Mouse (Mus musculus): ENCODE results near the gene Olfr414. TPM values are rescaled to one million over a fixed set of nuclear protein-coding genes. Genes with fewer than 3 reads are reported as not detected.

Olfr414 gene
- polyA plus RNA-seq, 1 experiment from 2014 or later: not detected

GRCm38 (mm10) chr1:174465385-174465784 is 41.5 kb downstream of the Olfr414 start:
- no peak for ATAC-seq (ENCODE audit: low FRiP score)
- Histone ChIP-seq H3K36me3 (ENCODE audit: control insufficient read depth, insufficient read depth, low read length) (no peaks in the 10 kb centered on the region), H3K27ac (ENCODE audit: low read depth, low read length) (no peak overlapping the region), H3K4me3 (ENCODE audit: low read depth, low read length) (no peak overlapping the region), H3K4me2 (replicated peaks; ENCODE audit: low read depth, low read length) (no peak overlapping the region), H3K4me1 (replicated peaks; ENCODE audit: control insufficient read depth, insufficient read depth, low read length) (no peaks in the 10 kb centered on the region), H3K27me3 (ENCODE audit: control insufficient read depth, insufficient read depth, low read length) (no peaks in the 10 kb centered on the region), H3K9me3 (ENCODE audit: control insufficient read depth, low read length) (no peaks in the 10 kb centered on the region), H3K9ac (ENCODE audit: low read depth, low read length) (no peak overlapping the region)
- no peak for DNase-seq (ENCODE audit: low spot score)
- WGBS: 89% methylated on average over 3 of the region's 3 CpGs

GRCm38 (mm10) chr1:174466240-174466639 is 42.4 kb downstream of the Olfr414 start:
- no peaks in the 10 kb centered on the region for H3K27me3 ChIP-seq (ENCODE audit: control insufficient read depth, insufficient read depth, low read length)
- WGBS: 35% methylated on average over 2 of the region's 2 CpGs
- ATAC-seq (ENCODE audit: low FRiP score) (no peak), DNase-seq (ENCODE audit: low spot score) (peak; percentile 39)
- no peaks in the 10 kb centered on the region for H3K4me1 ChIP-seq (replicated peaks; ENCODE audit: control insufficient read depth, insufficient read depth, low read length)
- H3K9ac ChIP-seq (ENCODE audit: low read depth, low read length): no peak overlapping the region
- no peaks in the 10 kb centered on the region for H3K9me3 ChIP-seq (ENCODE audit: control insufficient read depth, low read length)
- no peak overlapping the region for H3K4me2 ChIP-seq (replicated peaks; ENCODE audit: low read depth, low read length)
- H3K4me3 ChIP-seq (ENCODE audit: low read depth, low read length): no peak overlapping the region
- no peaks in the 10 kb centered on the region for H3K36me3 ChIP-seq (ENCODE audit: control insufficient read depth, insufficient read depth, low read length)
- no peak overlapping the region for H3K27ac ChIP-seq (ENCODE audit: low read depth, low read length)

- no peak overlapping the region for H3K9ac ChIP-seq (ENCODE audit: low read depth, low read length)
- no peaks in the 10 kb centered on the region for H3K4me1 ChIP-seq (replicated peaks; ENCODE audit: control insufficient read depth, insufficient read depth, low read length)
- no peak overlapping the region for H3K27ac ChIP-seq (ENCODE audit: low read depth, low read length)
- DNase-seq (ENCODE audit: low spot score) (peak; percentile 71), ATAC-seq (ENCODE audit: low FRiP score) (peak; percentile 78)
- no peaks in the 10 kb centered on the region for H3K27me3 ChIP-seq (ENCODE audit: control insufficient read depth, insufficient read depth, low read length)
- H3K4me3 ChIP-seq (ENCODE audit: low read depth, low read length): no peak overlapping the region
- no peak overlapping the region for H3K4me2 ChIP-seq (replicated peaks; ENCODE audit: low read depth, low read length)
- 8% methylated on average over 6 of the region's 6 CpGs for WGBS
- H3K36me3 ChIP-seq (ENCODE audit: control insufficient read depth, insufficient read depth, low read length): no peaks in the 10 kb centered on the region
- H3K9me3 ChIP-seq (ENCODE audit: control insufficient read depth, low read length): no peaks in the 10 kb centered on the region
Observed at GRCm38 (mm10) chr1:174469736-174470135, 45.9 kb downstream of the Olfr414 start.

- ATAC-seq (ENCODE audit: low FRiP score) (no peak), DNase-seq (ENCODE audit: low spot score) (no peak)
- Histone ChIP-seq H3K9ac (ENCODE audit: low read depth, low read length) (no peak overlapping the region), H3K36me3 (ENCODE audit: control insufficient read depth, insufficient read depth, low read length) (no peaks in the 10 kb centered on the region), H3K27ac (ENCODE audit: low read depth, low read length) (no peak overlapping the region), H3K27me3 (ENCODE audit: control insufficient read depth, insufficient read depth, low read length) (no peaks in the 10 kb centered on the region), H3K4me3 (ENCODE audit: low read depth, low read length) (no peak overlapping the region), H3K4me2 (replicated peaks; ENCODE audit: low read depth, low read length) (no peak overlapping the region), H3K4me1 (replicated peaks; ENCODE audit: control insufficient read depth, insufficient read depth, low read length) (no peaks in the 10 kb centered on the region), H3K9me3 (ENCODE audit: control insufficient read depth, low read length) (no peaks in the 10 kb centered on the region)
- WGBS: 91% methylated on average over 6 of the region's 6 CpGs
Observed at GRCm38 (mm10) chr1:174482567-174482966, 58.7 kb downstream of the Olfr414 start.

Other genes starting within 250 kb of the Olfr414 start
- gene Olfr419, start 172.0 kb upstream of the Olfr414 start, polyA plus RNA-seq (2014; fragmentation: Nextera tagmentation; extraction: Ambion mirVana): not detected in 2 replicates
- not detected in 2 replicates for gene Mptx1, start 93.5 kb upstream of the Olfr414 start, polyA plus RNA-seq (2014; fragmentation: Nextera tagmentation; extraction: Ambion mirVana)
- not detected in 2 replicates for gene Olfr417, start 58.9 kb upstream of the Olfr414 start, polyA plus RNA-seq (2014; fragmentation: Nextera tagmentation; extraction: Ambion mirVana)
- gene Olfr248, start 33.0 kb upstream of the Olfr414 start, polyA plus RNA-seq (2014; fragmentation: Nextera tagmentation; extraction: Ambion mirVana): not detected in 2 replicates
- gene Olfr220, start 18.0 kb downstream of the Olfr414 start, polyA plus RNA-seq (2014; fragmentation: Nextera tagmentation; extraction: Ambion mirVana): not detected in 2 replicates
- 7.7 and 11.3 TPM in 2 replicates for gene Fmn2, start 77.8 kb downstream of the Olfr414 start, polyA plus RNA-seq (2014; fragmentation: Nextera tagmentation; extraction: Ambion mirVana)

Data from hindbrain, embryonic 11.5 days (tissue).